ENCODE assay signal across 20 mouse cellular contexts in genomic region chr10:100036021-100036420, GRCm38 (mm10). TPM values are rescaled to one million over a fixed set of nuclear protein-coding genes. Genes with fewer than 3 reads are reported as not detected.
"Had no signal": no experiment of that assay in that cellular context is flagged by ENCODE, and none has a peak within 500 bp of the region (broad histone marks: within the 10 kb centered on the region; RNA-seq: fewer than 3 reads in every experiment).

No protein-coding gene starts in this region.

- H3K4me2 ChIP-seq: lung, embryonic 14.5 days; midbrain, embryonic 12.5 days; neural tube, embryonic 13.5 days; neural tube, embryonic 15.5 days had no signal

- H3K27ac ChIP-seq: midbrain, embryonic 10.5 days; midbrain, embryonic 12.5 days; neural tube, embryonic 13.5 days; neural tube, embryonic 15.5 days had no signal

- H3K4me1 ChIP-seq: neural tube, embryonic 13.5 days; neural tube, embryonic 15.5 days had no signal

- H3K36me3 ChIP-seq: midbrain, embryonic 10.5 days; midbrain, embryonic 12.5 days; neural tube, embryonic 13.5 days; neural tube, embryonic 15.5 days had no signal

- DNase-seq: lung, adult 18-20 months; lung, embryonic 14.5 days; lung, postnatal 14 days; lung, postnatal 4 days; midbrain, embryonic 14.5 days; retina, postnatal 1 day; right cerebral cortex, adult 18-20 months; right cerebral cortex, postnatal 25 days; right cerebral cortex, postnatal 4 days; spleen, adult 18-20 months; thymus, adult 2 months; thymus, postnatal 25 days; thymus, postnatal 4 days had no signal

- H3K9me3 ChIP-seq: midbrain, embryonic 10.5 days; midbrain, embryonic 12.5 days; neural tube, embryonic 13.5 days; neural tube, embryonic 15.5 days had no signal

- ATAC-seq: midbrain, embryonic 16.5 days had no signal

- H3K9ac ChIP-seq: lung, embryonic 14.5 days; midbrain, embryonic 12.5 days; neural tube, embryonic 13.5 days; neural tube, embryonic 15.5 days had no signal

- H3K27me3 ChIP-seq: neural tube, embryonic 13.5 days; neural tube, embryonic 15.5 days had no signal

- H3K4me3 ChIP-seq: midbrain, embryonic 10.5 days; midbrain, embryonic 12.5 days; myocyte; neural tube, embryonic 13.5 days; neural tube, embryonic 15.5 days had no signal

RNA-seq across cellular contexts. Expression of gene Kitl, which starts 20.6 kb away (rescaled TPM):
- total RNA-seq: megakaryocyte-erythroid progenitor cell, adult 5-6 weeks had no signal
